ENCODE assay signal across 18 mouse cellular contexts in genomic region chr8:110678989-110679388, GRCm38 (mm10). TPM values are rescaled to one million over a fixed set of nuclear protein-coding genes. Genes with fewer than 3 reads are reported as not detected.
A peak's percentile ranks its signal among the peaks of the same experiment; 100 is the strongest.
DNase-seq lines count a peak whose midpoint lies in the region; ATAC-seq and TF ChIP-seq lines count a peak whose summit lies in the region.
"Had no signal": no experiment of that assay in that cellular context is flagged by ENCODE, and none has a peak within 500 bp of the region (broad histone marks: within the 10 kb centered on the region; RNA-seq: fewer than 3 reads in every experiment).

No protein-coding gene starts in this region.

- 49% methylated on average over 3 of the region's 3 CpGs for WGBS in lung, embryonic 14.5 days

- DNase-seq in gastrocnemius, adult 2 months = no peak
- DNase-seq in gastrocnemius, adult 8-10 months (ENCODE audit: low spot score in 2 of 2) = no peak
- DNase-seq in lung, embryonic 14.5 days = peak; percentile 27
- DNase-seq in lung, postnatal 36 days = no peak
- peak; percentile 51 to 53 for DNase-seq in right cerebral cortex, adult 2 months (ENCODE audit: low spot score in 2 of 2)
- DNase-seq in right cerebral cortex, postnatal 25 days = no peak
- DNase-seq in cerebellum, postnatal 14 days = no peak
- DNase-seq: cerebellum, adult 18-20 months; cerebellum, postnatal 36 days; forebrain, postnatal 0 days; heart, postnatal 36 days; kidney, adult 18-20 months; right cerebral cortex, postnatal 4 days; thymus, postnatal 25 days had no signal

- peaks cover 7% of the 10 kb centered on the region; the same call in 1 of the 2 replicates for H3K36me3 ChIP-seq in lung, embryonic 14.5 days (ENCODE audit: insufficient read depth)

- peak overlapping the region; percentile 95 for H3K27ac ChIP-seq in gastrocnemius, adult 2 months
- peak overlapping the region; percentile 50; the same call in 1 of the 2 replicates for H3K27ac ChIP-seq in lung, embryonic 14.5 days (ENCODE audit: low read depth)
- H3K27ac ChIP-seq: heart, embryonic 15.5 days; hindbrain, embryonic 13.5 days; macrophage; midbrain, embryonic 12.5 days had no signal

- ATAC-seq in lung, embryonic 14.5 days (ENCODE audit: insufficient read depth) = no peak
- ATAC-seq: forebrain, postnatal 0 days had no signal

- intact Hi-C loops in gastrocnemius, adult 2 months (cut with DNase I) = loop anchor here (5.0 kb wide), 1 partner anchor 38 kb away; no protein-coding TSS in a partner anchor

- H3K9ac ChIP-seq in lung, embryonic 14.5 days = no peak overlapping the region
- H3K9ac ChIP-seq: forebrain, postnatal 0 days; heart, embryonic 15.5 days; hindbrain, embryonic 13.5 days; midbrain, embryonic 12.5 days had no signal

- no peak overlapping the region for H3K4me3 ChIP-seq in gastrocnemius, adult 2 months
- no peak overlapping the region for H3K4me3 ChIP-seq in lung, embryonic 14.5 days (ENCODE audit: low read depth, low read length)
- H3K4me3 ChIP-seq: heart, embryonic 15.5 days; hindbrain, embryonic 13.5 days; midbrain, embryonic 12.5 days had no signal

- peaks cover 6% of the 10 kb centered on the region; the same call in 1 of the 2 replicates for H3K4me1 ChIP-seq in lung, embryonic 14.5 days (ENCODE audit: insufficient read depth)
- H3K4me1 ChIP-seq: hindbrain, embryonic 13.5 days; midbrain, embryonic 12.5 days had no signal

- H3K9me3 ChIP-seq in lung, embryonic 14.5 days (ENCODE audit: low read depth, low read length) = no peaks in the 10 kb centered on the region
- H3K9me3 ChIP-seq: heart, embryonic 15.5 days; hindbrain, embryonic 13.5 days; midbrain, embryonic 12.5 days had no signal

- TF ChIP-seq CTCF in gastrocnemius, adult 2 months (IDR thresholded peaks at IDR 0.05) = no peak
- TF ChIP-seq CTCF in lung, embryonic 14.5 days (IDR thresholded peaks at IDR 0.05; ENCODE audit: low read depth) = no peak

- no peaks in the 10 kb centered on the region for H3K27me3 ChIP-seq in lung, embryonic 14.5 days (ENCODE audit: insufficient read depth, low read length)
- H3K27me3 ChIP-seq: heart, embryonic 15.5 days; hindbrain, embryonic 13.5 days; midbrain, embryonic 12.5 days had no signal

- H3K4me2 ChIP-seq in lung, embryonic 14.5 days = no peak overlapping the region
- H3K4me2 ChIP-seq: heart, embryonic 15.5 days; hindbrain, embryonic 13.5 days; midbrain, embryonic 12.5 days had no signal

RNA-seq across cellular contexts. Expression of gene Mtss1l, which starts 42.3 kb away (rescaled TPM):
- total RNA-seq in gastrocnemius, adult 2 months (2021) = 100 to 1,000 TPM in 1 of 2 experiments, 10 to 100 TPM in 1; 85.5 to 125 TPM
- total RNA-seq in gastrocnemius, adult 8-10 months (2022) = 100 to 1,000 TPM; 120 to 134 (median 124) TPM
- 30.9 and 39.9 TPM in 2 replicates for polyA plus RNA-seq in lung, embryonic 14.5 days (2014; fragmentation: Nextera tagmentation; extraction: Ambion mirVana)

Comparison
In these comparisons a context has a peak if more than half of its experiments do, and no peak if none do; other contexts are left out.
1. DNase-seq: peak in lung, embryonic 14.5 days (single experiment) and right cerebral cortex, adult 2 months (2 of 2); none in gastrocnemius, adult 2 months (single experiment), gastrocnemius, adult 8-10 months (0 of 2), lung, postnatal 36 days (single experiment), right cerebral cortex, postnatal 25 days (single experiment) and cerebellum, postnatal 14 days (0 of 2).